Mouse (Mus musculus): Measurements from ENCODE around the gene Gas2.

DNA sequence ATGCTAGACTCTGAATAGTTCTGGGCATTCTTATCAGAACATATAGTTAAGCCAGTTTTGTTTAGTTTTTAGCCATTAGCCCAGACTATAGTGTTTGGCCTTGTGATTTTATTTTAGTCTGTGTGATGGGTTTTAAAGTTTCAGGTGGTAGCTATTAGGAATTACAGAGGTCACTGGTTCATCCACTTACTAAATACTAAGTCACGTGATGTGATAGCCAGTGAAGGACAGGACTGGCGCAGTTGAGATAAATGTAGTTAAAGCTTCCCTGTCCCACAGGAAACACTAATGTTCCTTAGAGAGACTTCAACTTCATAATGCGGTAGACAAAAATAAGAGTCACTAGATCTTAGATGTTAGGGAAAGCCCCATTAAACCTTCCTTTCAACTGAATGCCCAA lies 1.0 kb downstream of the Gas2 start:
- TF ChIP-seq CTCF (IDR thresholded peaks at IDR 0.05; ENCODE audit: extremely low read depth, insufficient read depth, low read length) (no peak), POLR2A (IDR thresholded peaks at IDR 0.05; ENCODE audit: extremely low read depth, insufficient read depth, low read length) (no peak)
